Mouse (Mus musculus): ENCODE data around the gene Snupn.

GRCm38 (mm10) chr9:56915695-56916410 lies 34.8 kb upstream of the Snupn start:
- TF ChIP-seq CTCF (conservative IDR thresholded peaks at IDR 0.05; ENCODE audit: low read length): no peak
- no peak for TF ChIP-seq POU5F1 (IDR thresholded peaks at IDR 0.05; ENCODE audit: borderline replicate concordance, low read length)
